Mouse (Mus musculus): ENCODE measurements around the gene Uxt.
A peak's percentile ranks its signal among the peaks of the same experiment; 100 is the strongest.

The Uxt gene

GRCm38 (mm10) chrX:20961477-20962378 is at the start of gene Uxt:
TSS of gene Uxt (minus strand) at chrX:20962017.
- DNase-seq = peak; percentile 91 to 93

DNA sequence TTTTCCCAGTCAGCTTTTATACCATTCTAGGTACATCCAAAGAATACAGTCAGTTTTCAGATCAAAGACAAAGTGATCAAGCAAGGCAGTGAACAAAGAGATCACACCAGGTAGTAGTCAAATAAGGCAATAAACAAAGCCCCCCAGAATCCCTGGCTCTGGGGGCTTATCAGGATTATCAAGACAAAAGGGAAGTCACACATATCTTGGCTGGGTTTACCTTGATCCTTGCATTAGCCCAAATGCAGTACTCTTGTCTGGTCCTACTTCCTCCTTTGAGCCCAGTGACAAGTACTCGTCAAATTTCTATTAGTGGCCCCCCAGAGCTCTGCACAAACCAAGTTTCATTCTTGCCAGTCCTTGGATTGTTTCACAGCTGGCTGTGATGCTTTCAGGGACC is 19.1 kb upstream of the Uxt start:
- DNase-seq = no peak

- DNase-seq = peak; percentile 85 to 86
These were observed 11.5 kb downstream of the Uxt start, which contains the start of gene Elk1 for GRCm38 (mm10) chrX:20950191-20950880. TSS of gene Elk1 (minus strand) at chrX:20950608.

GRCm38 (mm10) chrX:20946055-20946454 is 15.8 kb downstream of the Uxt start:
- DNase-seq = peak; percentile 74 to 78

- DNase-seq = no peak
These were observed 29.9 kb downstream of the Uxt start for GRCm38 (mm10) chrX:20931963-20932362.

GRCm38 (mm10) chrX:20931364-20931763 is 30.5 kb downstream of the Uxt start, which contains the start of gene Cfp:
TSS of gene Cfp (minus strand) at chrX:20931555.
- DNase-seq = no peak

DNA sequence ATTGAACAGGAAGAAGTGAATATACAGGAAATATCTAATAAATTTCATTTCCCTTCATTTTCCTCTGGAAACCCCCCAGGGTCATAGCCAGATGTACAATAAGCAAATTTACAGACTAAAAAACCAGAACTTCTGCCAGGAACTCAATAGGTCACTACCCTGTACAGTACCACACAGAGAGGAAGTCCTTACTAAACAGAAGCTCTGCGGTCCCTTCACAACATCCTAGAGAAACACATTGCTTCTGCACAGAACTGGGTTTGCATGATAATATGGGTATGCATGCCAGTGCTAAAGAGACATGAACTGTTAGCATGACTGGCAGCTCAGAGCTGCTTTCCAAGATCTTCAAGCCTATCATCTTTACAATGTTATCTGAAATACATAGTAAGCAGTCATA is 32.0 kb downstream of the Uxt start:
- no peak for DNase-seq

DNA sequence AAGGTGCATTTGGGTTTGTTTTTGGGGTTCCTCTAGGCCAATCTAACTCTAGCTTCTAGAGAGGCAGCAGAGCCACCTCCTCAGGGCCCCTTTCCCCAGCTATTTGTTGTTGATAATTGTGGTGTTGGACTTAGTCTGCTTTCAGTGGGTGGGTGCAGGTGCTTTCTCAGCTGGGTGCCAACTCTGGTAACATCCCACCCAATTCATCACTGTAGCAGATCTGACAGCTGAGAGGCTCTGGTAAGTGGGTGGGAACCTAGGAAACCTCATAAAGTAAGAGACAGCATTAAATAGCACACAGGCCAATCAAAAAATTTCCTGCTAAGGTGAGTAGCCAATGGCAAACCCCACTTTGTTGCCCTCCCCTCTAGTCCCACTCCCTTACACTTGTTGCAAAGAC is 36.8 kb downstream of the Uxt start:
- no peak for DNase-seq

DNA sequence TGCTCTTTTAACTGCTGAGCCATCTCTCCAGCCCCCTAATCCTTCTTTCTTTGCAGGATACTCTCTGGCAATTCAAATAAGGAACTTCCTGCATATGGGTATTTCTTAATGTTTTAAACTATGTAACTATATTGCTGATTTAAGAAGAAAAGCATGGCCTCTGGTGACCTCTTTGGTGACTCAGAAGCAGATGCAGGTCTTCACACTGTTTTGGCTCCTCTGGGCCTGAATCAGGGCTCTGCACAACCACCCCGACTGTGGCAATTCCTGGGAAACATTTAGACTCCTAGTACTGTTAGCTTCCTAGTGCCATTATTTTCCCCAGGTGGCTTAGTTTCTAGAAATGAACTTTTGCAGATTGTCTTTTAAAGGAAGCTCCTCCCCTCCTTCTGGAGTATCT is 38.3 kb downstream of the Uxt start:
- DNase-seq = no peak

- peak in 1 of 2 experiments; percentile 21 for DNase-seq
These were observed 40.5 kb downstream of the Uxt start for GRCm38 (mm10) chrX:20921366-20921765.

DNA sequence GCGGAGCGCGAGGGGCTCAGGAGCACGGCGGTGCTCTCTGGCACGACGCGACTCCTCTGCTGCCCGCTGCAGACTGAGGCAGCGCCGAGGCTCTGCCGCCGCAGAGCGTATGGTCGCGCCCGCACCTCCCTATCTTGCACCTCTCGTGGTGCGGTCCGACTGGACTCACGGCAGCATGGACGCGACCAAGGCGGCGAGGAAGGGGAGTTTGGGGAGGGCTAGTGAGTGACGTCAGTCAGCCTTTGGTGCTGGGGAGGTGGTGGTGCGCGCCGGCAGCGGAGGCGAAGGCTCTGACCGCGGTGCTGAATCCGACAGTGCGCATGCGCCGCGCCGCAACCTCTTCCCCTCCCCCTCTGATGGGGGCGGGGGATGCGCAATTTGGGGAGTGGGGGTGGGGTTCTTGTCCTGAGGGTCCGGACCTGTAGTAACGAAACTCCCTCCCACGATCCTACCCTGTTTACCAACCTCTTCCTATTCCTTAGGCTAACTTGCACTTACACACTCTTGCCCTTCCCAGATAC is 40.9 kb downstream of the Uxt start, which contains the start of gene Syn1:
Syn1 (minus strand) TSS at position 161 of the 521 bp plus-strand sequence.
- peak; percentile 87 to 91 for DNase-seq

DNA sequence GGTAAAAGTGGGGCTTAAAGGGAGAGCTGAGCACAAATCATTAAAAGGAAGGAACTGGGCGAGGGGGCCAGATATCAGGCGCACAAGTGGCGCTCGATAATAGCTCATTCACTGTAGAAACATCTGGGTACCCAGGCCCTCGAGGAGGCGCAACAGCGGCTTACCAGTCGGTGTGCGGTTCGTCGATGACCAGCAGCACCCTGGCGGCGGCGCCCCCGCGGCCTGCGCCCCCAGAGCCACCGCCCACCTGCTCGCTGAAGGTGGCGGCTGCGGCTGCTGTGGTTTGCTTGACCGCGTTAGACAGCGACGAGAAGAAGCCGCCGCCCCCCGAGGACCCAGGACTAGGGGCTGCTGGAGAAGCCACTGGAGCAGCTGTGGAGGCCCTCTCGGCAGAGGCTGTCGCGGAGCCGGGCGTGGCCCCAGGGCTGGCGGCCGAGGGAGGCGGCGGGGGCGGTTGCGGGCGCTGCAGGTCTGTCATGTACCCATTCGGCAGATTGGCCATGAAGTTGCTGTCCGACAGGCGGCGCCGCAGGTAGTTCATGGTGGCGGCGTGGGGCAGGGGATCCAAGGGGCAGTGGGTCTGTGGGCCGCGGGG is 41.5 kb downstream of the Uxt start:
- no peak for DNase-seq

DNA sequence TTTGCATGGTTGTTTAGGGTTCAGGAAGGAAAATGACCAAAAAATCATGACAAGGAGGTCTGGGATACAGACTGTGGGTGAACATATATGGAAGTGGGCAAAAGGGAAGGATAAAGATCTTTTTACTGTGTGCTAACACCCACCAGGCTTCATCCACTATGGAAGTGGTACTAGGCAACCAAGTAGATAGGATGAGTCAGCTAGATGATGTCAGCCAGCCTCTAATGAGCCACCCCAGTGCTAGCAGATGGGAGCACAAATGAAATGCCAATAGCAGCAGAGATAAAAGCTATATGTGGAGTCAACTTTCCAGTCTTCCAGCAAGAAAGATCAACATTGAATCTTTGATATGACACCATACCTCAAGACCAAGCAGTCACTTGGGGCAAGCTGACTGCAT is 46.7 kb downstream of the Uxt start:
- DNase-seq = peak in 1 of 2 experiments; percentile 25

DNA sequence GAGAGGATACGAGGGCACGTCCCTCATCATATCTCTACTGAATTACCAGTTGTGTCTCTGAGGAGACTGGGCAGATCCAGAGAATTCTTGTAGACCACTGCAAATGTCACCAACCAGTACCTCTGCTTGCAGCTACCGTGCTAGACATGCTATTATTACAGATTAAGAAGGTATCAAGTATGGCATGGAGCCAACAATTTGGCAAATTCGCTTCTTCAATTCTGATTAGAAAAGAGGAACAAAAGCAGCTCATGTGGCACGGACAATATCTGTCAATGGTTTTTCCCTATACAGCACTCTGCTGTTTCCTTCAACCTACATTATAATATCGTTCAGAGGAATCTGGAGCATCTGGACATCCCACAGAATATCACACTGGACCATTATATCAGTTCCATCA is 48.1 kb downstream of the Uxt start:
- no peak for DNase-seq

DNA sequence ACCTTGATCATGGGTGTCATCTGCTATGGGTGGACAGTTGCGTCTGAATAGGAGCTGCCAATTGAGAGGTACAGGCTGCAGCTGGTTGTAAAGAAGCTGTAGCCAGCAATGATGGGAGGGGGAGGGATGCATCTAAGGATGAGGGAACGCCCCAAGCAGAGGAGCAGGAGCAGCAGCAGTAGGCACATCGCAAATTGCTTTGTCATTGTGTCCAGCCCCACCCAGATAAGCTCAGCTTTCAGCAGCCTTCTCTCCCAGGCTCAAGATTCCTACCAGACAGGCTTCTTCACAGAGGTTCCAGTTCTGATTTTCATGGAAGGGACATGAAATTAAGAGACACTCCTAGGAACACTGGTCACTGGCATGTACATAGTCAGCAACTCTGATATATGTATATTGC is 51.7 kb downstream of the Uxt start:
- no peak for DNase-seq

Data from cerebellum, postnatal 25 days (tissue).